Mouse (Mus musculus) urinary bladder, adult 18-20 months (tissue): Measurements from ENCODE around the gene Serbp1.
"Not testable (repeated sequence)": the region's sequence is repeated elsewhere in the genome, so short reads cannot be mapped to it uniquely, and the experiment has no call there.

ENCODE experiments used
- DNase-seq, 2 experiments: peaks; one replicate each; pipeline ENCODE4 v3.0.0; 2022; ENCODE audit warnings: low spot score in 2 of 2, mixed read lengths in 2 of 2

Serbp1 gene

DNA sequence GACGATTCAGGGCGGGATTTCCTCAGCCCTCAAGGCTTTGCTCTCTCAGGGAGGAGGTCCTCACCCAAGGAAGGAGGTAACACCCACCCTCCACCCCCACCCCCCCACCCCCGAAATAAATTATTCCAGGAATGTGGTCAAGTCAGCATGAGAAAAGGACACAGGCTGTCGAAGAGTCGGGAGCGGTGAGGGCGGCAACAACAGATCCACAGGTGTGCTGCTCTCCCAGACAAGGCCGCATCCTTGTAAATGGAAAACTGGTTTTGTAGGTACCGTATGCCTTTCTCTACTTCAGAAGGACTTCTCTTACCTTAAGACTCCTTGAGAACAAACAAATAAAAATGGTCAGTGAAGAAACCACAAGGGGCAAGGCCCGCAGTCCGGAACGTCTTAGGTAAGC, at the start of gene Serbp1:
Serbp1 (plus strand) TSS at position 200 of the 400 bp plus-strand sequence.
- DNase-seq, result no peak

GRCm38 (mm10) chr6:67193591-67193990, 44.4 kb upstream of the Serbp1 start:
- DNase-seq, result peak; percentile 8 to 59

DNA sequence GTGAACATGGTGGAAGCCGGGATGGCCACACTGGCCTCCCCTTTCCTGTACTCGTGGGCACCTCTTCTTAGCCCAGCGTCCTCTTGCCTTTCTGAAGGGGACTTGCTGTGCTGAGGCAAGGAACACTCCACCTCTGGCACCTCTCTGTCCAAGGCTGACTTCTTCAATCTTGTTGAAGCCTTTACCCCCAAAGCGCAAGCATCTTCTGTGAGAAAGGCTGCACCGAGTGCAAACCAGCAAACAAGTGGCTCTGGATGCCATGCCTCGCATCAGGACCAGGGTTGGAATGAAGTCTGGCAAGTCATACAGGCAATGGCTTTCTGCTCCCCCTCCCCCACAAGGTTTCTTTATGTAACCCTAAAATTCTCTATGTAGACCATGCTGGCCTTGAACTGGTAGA, 43.4 kb upstream of the Serbp1 start:
- no peak for DNase-seq

DNA sequence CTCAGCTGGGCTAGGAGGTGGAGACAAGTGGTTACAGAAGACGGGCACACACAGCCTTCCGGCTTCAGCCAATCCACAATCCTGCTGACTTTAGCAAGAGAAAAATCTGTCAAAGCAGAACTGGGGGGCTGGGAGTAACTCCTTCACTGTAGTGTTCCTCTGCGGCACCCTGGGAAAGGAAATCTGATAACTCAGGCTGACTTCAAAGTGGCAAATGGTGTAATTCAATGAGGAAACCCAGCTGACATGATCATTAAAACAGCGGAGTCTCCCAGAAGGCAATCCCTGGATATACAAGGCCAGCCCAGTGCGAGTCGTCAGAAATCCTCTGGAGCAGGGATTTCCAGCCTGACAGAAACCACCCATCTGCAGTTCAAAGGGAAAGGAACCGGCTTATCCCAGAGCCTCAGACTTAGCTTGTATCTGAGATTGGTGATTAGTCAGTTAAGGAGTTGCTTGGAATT, 42.8 kb upstream of the Serbp1 start:
- DNase-seq, result no peak

DNA sequence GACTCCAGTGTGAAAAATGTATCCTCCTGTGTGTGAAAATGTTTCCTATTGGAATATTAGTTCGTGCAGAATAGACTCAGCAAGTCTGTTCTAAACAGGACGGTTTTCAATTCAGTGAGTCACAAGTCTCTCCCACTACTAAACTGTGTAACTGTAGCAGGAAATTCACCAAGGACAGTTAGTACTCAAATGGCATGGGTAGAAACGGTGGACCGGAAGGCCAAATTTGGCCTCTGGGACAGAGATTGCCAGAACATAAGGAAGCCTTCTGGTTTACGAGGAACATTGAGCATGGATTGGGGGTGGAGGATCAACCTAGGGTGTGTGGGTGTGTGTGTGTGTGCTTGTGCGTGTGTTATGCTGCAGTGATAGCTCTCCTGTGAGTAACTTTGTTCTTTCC, 41.2 kb upstream of the Serbp1 start:
- DNase-seq, result no peak

DNA sequence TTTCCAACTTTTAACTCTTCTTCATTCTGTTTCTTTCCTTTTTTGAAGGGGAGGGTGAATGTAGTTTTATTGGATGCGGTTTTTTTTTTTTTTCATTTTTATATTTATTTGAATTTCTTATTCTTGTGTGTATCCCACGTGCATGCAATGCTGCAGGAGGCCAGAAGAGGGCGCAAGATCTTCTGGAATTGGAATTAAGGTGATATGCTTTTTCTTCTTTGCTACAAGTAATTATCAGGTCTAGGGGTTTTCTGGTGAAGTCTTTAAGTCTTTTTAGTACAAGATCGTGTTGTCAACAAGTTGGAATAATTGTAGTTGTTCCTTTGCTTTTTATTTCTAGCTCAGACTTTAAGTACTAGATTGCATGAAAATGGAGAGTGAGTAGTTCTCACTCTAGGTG, 39.9 kb upstream of the Serbp1 start:
- DNase-seq, result peak in 1 of 2 experiments; percentile 13

DNA sequence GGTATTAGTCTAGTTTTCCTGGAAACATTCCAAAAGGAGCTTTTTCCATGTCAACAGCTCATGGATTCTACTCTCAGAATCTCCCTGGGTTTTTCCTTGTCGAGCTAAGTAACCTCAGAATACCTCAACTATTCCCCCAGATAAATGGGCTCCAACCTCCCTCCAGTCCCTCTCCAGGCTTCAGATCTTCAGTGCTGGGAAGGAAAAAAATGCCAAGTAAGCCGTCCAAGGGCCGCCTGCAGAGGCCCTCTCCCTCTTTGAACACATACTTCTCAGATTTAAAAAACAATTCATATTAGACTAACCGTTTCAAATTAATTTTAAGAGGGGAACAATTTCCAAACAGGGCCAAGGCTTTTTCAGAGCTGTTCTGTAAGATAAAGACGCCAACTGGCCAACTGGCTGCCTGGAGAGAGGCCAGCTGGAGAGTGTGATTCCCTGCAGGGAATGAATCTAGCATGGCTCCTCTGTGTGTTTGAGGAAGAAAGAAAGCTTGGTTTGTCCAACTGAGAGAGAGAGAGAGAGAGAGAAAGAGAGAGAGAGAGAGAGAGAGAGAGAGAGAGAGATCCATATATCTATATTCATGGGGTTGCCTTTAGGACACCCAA, 37.2 kb upstream of the Serbp1 start:
- DNase-seq, result no peak

DNA sequence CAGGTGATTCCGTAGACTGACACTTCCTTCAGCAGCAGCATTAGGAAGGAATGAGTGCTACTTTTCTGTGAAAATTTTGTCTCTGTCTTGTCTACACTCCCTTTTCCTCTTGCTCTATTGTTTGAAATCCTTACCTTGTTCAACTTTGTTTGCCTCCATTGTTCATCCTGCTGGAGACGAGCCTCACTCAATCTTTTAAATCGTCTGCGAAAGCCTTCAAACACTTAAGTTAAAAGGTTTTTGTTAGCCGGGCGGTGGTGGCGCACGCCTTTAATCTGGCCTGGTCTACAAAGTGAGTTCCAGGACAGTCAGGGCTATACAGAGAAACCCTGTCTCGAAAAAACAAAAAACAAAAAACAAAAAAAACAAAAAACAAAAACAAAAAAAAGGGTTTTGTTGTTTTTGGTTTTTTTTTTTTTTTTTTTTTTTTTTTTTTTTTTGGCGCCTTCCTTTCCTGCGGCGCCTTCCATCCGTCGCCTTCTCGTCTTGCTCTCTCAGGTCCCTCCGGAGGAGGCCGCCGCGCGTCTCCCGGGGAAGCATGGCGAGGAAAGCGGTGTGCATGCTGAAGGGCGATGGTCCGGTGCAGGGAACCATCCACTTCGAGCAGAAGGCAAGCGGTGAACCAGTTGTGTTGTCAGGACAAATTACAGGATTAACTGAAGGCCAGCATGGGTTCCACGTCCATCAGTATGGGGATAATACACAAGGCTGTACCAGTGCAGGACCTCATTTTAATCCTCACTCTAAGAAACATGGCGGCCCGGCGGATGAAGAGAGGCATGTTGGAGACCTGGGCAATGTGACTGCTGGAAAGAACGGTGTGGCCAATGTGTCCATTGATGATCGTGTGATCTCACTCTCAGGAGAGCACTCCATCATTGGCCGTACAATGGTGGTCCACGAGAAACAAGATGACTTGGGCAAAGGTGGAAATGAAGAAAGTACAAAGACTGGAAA, 32.6 kb upstream of the Serbp1 start:
- DNase-seq, result no peak

DNA sequence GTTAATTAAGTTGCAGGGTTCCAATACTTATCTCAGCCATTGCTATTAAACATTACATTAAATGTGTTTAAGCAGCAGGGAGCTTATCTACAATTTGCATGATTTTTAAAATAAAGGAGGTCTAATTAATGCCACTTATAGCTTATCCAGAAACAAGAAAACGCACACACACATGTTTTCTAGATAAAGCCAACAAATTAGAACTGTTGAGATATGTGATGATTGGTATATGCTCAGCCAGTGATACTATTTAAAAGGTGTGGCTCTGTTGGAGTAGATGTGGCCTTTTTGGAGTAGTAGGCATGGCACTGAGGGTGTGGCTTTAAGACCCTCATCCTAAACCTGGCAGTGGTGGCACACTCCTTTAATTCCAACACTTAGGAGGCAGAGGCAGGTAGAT, 25.6 kb upstream of the Serbp1 start:
- no peak for DNase-seq

DNA sequence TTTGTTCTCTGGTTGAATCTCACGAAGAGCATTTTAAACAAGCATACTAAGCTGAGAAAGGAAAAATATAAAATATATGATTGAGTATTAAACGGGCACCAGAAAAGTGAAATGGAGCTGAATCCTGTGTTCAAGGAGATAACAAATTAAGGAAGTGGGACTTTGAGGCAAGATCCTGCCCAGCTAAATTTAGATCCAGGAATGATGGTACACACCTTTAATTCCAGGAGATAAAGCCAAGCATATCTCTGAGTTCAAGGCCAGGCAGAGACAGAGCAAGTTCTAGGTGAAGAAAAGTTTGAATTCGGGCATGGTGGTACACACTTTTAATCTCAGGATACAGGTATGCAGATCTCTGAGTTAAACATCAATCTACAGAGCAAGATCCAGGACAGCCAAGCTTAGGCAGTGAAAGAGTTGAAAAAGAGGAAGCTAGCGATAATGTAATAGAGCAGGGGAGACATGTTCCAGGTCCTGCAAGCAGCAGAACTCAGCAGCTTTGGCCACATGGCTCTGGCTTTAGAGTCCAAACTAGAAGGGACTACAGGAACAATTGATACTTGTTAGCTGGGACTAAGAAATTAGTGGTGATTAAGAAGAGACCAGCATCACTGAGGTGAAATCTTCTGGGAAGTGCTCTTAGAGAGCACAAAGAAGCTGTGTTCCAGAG, 24.4 kb upstream of the Serbp1 start:
- no peak for DNase-seq

GRCm38 (mm10) chr6:67217402-67217801, 20.6 kb upstream of the Serbp1 start:
- DNase-seq, result no peak

GRCm38 (mm10) chr6:67217846-67218245, 20.1 kb upstream of the Serbp1 start:
- DNase-seq, result no peak

GRCm38 (mm10) chr6:67218566-67218965, 19.4 kb upstream of the Serbp1 start:
- no peak for DNase-seq

DNA sequence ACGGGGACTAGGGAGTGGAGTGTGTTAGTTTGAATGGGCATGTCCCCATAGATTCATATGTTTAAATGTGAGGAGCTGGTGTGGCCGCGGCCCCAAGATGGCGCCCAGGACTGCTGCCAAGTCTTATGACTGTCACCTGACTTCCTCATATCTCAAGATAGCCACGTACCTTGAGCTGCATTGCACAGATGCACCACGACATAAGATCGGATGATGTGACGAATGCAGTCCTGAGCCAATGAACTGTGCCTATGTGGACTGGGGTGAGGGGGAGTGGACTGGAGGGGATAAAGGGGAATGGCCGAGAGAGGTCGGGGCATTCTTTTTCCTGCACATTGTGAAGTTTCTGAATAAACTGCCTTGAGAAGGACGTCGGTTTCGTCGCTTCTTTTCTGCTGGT, 18.0 kb upstream of the Serbp1 start:
- not testable (repeated sequence) for DNase-seq

GRCm38 (mm10) chr6:67220731-67221130, 17.2 kb upstream of the Serbp1 start:
- no peak for DNase-seq

DNA sequence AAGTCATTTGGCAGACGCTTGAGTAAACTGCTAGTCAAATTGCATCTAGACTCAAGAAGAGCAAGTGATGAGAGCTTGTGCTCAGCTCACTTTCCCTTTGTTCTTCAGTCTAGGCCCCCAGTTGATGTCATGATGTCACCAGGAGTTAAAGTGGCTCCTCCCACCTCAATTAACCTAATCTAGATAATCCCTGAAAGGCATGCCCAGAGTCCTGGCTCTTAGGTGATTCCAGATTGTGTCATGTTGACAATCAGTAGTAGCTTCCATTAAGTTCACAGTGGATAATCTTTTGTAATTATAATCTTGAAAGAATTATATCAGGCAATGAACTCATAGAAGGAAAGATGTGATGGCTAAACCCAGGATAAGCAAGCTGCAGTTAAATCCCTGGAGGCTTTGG, 14.9 kb upstream of the Serbp1 start:
- no peak for DNase-seq

GRCm38 (mm10) chr6:67223499-67223898, 14.5 kb upstream of the Serbp1 start:
- DNase-seq, result no peak

DNA sequence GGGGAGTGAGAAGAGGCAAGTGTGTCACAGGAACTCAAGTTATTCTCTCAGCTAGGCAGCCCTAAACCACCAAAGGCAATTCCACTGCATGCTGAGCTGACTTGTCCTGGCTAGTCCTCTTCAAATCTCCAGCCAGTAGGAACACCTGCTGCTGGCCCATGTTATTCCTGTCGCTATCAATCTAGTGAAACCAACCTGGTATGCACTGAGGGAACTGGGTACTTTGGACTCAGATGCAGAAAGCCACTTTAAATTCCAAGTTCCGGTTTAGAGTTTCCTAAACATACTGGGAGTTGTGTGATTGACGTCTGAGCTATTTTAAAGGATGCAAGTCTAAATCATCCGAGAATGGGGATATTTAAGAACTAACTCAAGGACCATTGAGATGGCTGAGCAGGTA, 11.7 kb upstream of the Serbp1 start:
- DNase-seq, result no peak

DNA sequence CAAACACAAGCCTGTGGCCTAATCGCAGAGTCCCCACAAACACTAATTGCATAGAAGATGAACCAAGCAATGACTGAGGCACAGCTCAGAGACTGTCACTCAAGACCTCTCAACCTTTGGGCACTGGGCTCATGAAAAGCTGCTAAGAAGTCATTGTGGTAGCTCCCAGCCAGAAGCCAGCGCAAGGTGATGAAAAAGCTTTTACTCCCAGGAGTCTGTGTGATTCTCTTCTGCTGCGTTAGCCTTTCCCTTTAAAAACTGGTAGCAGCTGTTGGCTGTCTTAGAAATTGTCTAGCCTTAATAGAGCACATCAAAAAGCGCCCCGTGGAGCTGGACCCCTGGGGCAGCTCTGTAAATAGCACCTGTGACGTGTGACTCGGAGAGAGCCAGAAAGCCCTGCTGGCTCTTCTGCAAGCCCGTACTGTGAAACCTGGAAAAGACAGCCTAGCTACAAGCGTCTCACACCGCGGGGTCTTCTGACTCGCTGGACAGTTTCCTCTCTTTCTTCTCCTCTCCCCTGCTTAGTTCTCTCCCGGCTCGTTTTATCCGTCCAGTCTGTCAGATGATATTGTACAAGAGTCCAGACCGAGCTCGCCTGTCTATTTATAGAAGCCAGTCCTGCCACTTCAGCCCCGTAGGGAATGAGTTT, 9.4 kb upstream of the Serbp1 start:
- no peak for DNase-seq

DNA sequence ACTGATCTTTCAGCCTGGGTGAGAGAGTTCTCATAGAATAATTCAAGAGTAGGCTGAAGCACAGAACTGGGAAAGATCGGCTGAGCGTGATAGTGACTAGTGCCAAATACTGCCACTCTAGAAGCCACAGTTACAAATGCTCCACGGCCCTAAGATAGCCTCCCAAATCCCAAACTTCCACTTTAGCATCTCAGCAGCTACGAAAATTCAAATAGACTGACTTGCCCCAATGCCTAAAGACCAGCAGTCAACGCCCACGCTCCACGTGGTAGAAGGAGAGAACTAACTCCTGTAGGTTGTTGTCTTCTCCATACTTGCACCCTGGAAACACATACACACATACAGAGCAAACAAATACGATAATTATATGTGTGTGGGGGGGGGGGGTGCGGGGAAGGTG, 8.5 kb upstream of the Serbp1 start:
- no peak for DNase-seq

- no peak for DNase-seq
Measured at GRCm38 (mm10) chr6:67229922-67230518, 8.0 kb upstream of the Serbp1 start.

DNA sequence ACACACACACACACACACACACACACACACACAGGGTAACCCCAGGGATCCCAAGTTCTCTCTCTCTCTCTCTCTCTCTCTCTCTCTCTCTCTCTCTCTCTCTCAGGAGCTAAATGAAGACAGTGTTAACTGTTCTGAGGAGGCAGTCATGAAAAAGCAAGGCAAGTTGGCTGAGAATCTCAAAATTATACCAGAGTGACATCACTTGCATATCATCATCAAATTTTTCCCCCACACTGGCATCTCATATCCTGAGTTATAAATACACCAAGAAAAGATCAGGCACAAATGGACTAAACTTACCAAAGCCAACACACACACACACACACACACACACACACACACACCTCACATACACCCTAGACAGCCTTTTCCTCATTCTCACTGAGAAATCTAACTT, 7.0 kb upstream of the Serbp1 start:
- no peak for DNase-seq
